Mouse (Mus musculus): Measurements from ENCODE around the gene Dlg5.

- TF ChIP-seq EP300 (IDR thresholded peaks at IDR 0.05; ENCODE audit: insufficient read depth, low read depth, low read length), result no peak
- TF ChIP-seq CTCF (IDR thresholded peaks at IDR 0.05; ENCODE audit: low read depth, low read length), result no peak
- TF ChIP-seq POLR2A (IDR thresholded peaks at IDR 0.05; ENCODE audit: insufficient read depth, low read length), result no peak
Observed at GRCm38 (mm10) chr14:24200771-24201170, 44.9 kb downstream of the Dlg5 start.

Measured in ES-Bruce4 (cell line).